Mouse (Mus musculus): ENCODE data around the gene Rpl19. TPM values are rescaled to one million over a fixed set of nuclear protein-coding genes. Genes with fewer than 3 reads are reported as not detected.

Rpl19 gene
- polyA plus RNA-seq, 1 experiment: not detected

- WGBS: 88% methylated on average over 12 of the region's 12 CpGs
- TF ChIP-seq POLR2A (IDR thresholded peaks at IDR 0.05; ENCODE audit: insufficient read depth, low read depth, low read length) (no peak), CTCF (IDR thresholded peaks at IDR 0.05; ENCODE audit: insufficient read depth, low read depth, low read length) (no peak)
- Histone ChIP-seq H3K4me3 (ENCODE audit: insufficient read depth, low read depth, low read length) (no peak overlapping the region), H3K27ac (ENCODE audit: insufficient read depth, low read depth, low read length) (no peak overlapping the region), H3K4me1 (ENCODE audit: control insufficient read depth, insufficient read depth, low read length) (peaks cover 5% of the 10 kb centered on the region; the same call in 1 of the 2 replicates)
These were observed 39.7 kb downstream of the Rpl19 start for GRCm38 (mm10) chr11:98066201-98066600.

DNA sequence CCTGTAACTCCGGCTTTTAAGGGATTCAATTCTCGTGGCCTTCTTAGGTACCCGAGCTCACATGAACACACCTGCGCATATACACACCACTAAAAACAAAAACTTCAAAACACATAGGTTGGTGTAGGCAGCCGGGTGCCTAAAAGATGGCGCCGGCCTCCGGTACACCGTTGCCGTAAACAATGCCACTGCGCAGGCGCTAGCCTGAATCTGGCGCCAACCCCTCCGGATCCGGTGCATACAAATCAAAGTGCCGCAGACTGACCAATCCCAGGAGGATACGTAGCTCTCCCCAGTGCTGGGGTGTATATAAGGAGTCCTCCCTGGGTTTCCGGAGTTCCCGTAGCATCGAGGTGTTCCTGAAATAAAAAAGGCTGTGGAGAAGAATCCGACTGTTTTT, 40.7 kb downstream of the Rpl19 start:
- TF ChIP-seq CTCF (IDR thresholded peaks at IDR 0.05; ENCODE audit: insufficient read depth, low read depth, low read length) (no peak), POLR2A (IDR thresholded peaks at IDR 0.05; ENCODE audit: insufficient read depth, low read depth, low read length) (no peak)
- H3K4me3 ChIP-seq (ENCODE audit: insufficient read depth, low read depth, low read length): no peak overlapping the region
- H3K27ac ChIP-seq (ENCODE audit: insufficient read depth, low read depth, low read length): no peak overlapping the region
- 96% methylated on average over 21 of the region's 21 CpGs for WGBS
- H3K4me1 ChIP-seq (ENCODE audit: control insufficient read depth, insufficient read depth, low read length): peaks cover 3% of the 10 kb centered on the region; the same call in 1 of the 2 replicates

DNA sequence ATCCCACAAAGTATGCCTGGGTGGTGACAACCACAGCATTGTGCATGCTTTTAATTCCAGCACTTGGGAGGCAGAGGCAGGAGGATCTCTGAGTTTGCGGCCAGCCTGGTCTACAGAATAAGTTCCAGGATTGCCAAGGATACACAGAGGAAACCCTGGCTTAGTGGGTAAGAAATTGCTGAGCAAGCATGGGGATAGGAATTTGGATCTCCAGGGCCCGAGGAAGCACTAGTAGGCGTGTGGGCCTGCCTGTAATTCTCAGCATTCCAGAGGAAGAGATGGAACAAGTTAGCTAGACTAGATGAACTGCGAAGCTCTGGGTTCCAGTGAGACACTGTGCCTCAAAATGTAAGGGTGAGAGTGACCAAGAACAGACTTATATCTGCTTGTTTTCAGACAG, 46.9 kb downstream of the Rpl19 start:
- WGBS: 93% methylated on average over 4 of the region's 4 CpGs
- TF ChIP-seq CTCF (IDR thresholded peaks at IDR 0.05; ENCODE audit: insufficient read depth, low read depth, low read length) (no peak), POLR2A (IDR thresholded peaks at IDR 0.05; ENCODE audit: insufficient read depth, low read depth, low read length) (no peak)
- Histone ChIP-seq H3K27ac (ENCODE audit: insufficient read depth, low read depth, low read length) (no peak overlapping the region), H3K4me1 (ENCODE audit: control insufficient read depth, insufficient read depth, low read length) (peaks cover 5% of the 10 kb centered on the region; the same call in 1 of the 2 replicates), H3K4me3 (ENCODE audit: insufficient read depth, low read depth, low read length) (no peak overlapping the region)

GRCm38 (mm10) chr11:98075195-98075808, 48.8 kb downstream of the Rpl19 start:
- H3K4me1 ChIP-seq (ENCODE audit: control insufficient read depth, insufficient read depth, low read length): peaks cover 5% of the 10 kb centered on the region; the same call in 1 of the 2 replicates
- no peak overlapping the region for H3K27ac ChIP-seq (ENCODE audit: insufficient read depth, low read depth, low read length)
- WGBS: 17% methylated on average over 13 of the region's 13 CpGs
- H3K4me3 ChIP-seq (ENCODE audit: insufficient read depth, low read depth, low read length): no peak overlapping the region
- no peak for TF ChIP-seq POLR2A (IDR thresholded peaks at IDR 0.05; ENCODE audit: insufficient read depth, low read depth, low read length)
- TF ChIP-seq CTCF (IDR thresholded peaks at IDR 0.05; ENCODE audit: insufficient read depth, low read depth, low read length): peak; percentile 40

DNA sequence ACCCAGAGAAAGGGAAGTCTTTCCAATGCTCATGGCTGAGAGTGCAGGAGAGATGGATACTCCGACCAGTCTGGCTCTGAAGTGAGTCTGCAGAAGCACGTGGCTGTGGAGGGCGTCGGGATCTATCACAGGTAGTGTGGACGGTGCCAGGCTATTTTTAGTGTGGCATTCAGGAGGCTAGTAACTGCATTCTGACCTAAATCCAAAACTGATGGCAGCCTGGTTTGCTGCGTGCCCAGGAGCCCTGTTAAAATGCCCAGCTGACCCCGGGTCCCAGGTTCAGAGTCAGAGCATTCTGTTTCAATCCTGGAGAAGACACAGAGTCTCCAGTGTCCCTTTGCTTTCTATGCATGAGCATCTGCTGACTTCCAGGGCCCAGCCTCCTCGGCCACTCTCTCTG, 50.6 kb downstream of the Rpl19 start:
- no peak overlapping the region for H3K27ac ChIP-seq (ENCODE audit: insufficient read depth, low read depth, low read length)
- peaks cover 5% of the 10 kb centered on the region; the same call in 1 of the 2 replicates for H3K4me1 ChIP-seq (ENCODE audit: control insufficient read depth, insufficient read depth, low read length)
- no peak overlapping the region for H3K4me3 ChIP-seq (ENCODE audit: insufficient read depth, low read depth, low read length)
- TF ChIP-seq CTCF (IDR thresholded peaks at IDR 0.05; ENCODE audit: insufficient read depth, low read depth, low read length) (no peak), POLR2A (IDR thresholded peaks at IDR 0.05; ENCODE audit: insufficient read depth, low read depth, low read length) (no peak)
- 70% methylated on average over 8 of the region's 8 CpGs for WGBS

Other genes with a start within 250 kb of the Rpl19 start
- gene Rpl23, start 244.3 kb upstream of the Rpl19 start, polyA plus RNA-seq (2012; ENCODE audit: insufficient read depth, insufficient read length, low replicate concordance, missing spikeins): 695 TPM in 1 of 2 replicates, not detected in the other
- not detected in 2 replicates for gene Lasp1, start 227.7 kb upstream of the Rpl19 start, polyA plus RNA-seq (2012; ENCODE audit: insufficient read depth, insufficient read length, low replicate concordance, missing spikeins)
- not detected in 2 replicates for gene B230217C12Rik, start 185.9 kb upstream of the Rpl19 start, polyA plus RNA-seq (2012; ENCODE audit: insufficient read depth, insufficient read length, low replicate concordance, missing spikeins)
- gene Fbxo47, start 142.6 kb upstream of the Rpl19 start, polyA plus RNA-seq (2012; ENCODE audit: insufficient read depth, insufficient read length, low replicate concordance, missing spikeins): not detected in 2 replicates
- not detected in 2 replicates for gene Plxdc1, start 40.3 kb upstream of the Rpl19 start, polyA plus RNA-seq (2012; ENCODE audit: insufficient read depth, insufficient read length, low replicate concordance, missing spikeins)
- gene Arl5c, start 30.5 kb upstream of the Rpl19 start, polyA plus RNA-seq (2012; ENCODE audit: insufficient read depth, insufficient read length, low replicate concordance, missing spikeins): 395 TPM in 1 of 2 replicates, not detected in the other
- not detected in 2 replicates for gene Cacnb1, start 3.7 kb upstream of the Rpl19 start, polyA plus RNA-seq (2012; ENCODE audit: insufficient read depth, insufficient read length, low replicate concordance, missing spikeins)
- gene Stac2, start 26.8 kb downstream of the Rpl19 start, polyA plus RNA-seq (2012; ENCODE audit: insufficient read depth, insufficient read length, low replicate concordance, missing spikeins): not detected in 2 replicates
- not detected in 2 replicates for gene Fbxl20, start 123.7 kb downstream of the Rpl19 start, polyA plus RNA-seq (2012; ENCODE audit: insufficient read depth, insufficient read length, low replicate concordance, missing spikeins)
- gene Med1, start 166.6 kb downstream of the Rpl19 start, polyA plus RNA-seq (2012; ENCODE audit: insufficient read depth, insufficient read length, low replicate concordance, missing spikeins): 130 TPM in 1 of 2 replicates, not detected in the other
- not detected in 2 replicates for gene Cdk12, start 176.3 kb downstream of the Rpl19 start, polyA plus RNA-seq (2012; ENCODE audit: insufficient read depth, insufficient read length, low replicate concordance, missing spikeins)